Mouse (Mus musculus): Measurements from ENCODE around the gene Gm4450. TPM values are rescaled to one million over a fixed set of nuclear protein-coding genes. Genes with fewer than 3 reads are reported as not detected.
"Not testable (repeated sequence)": the region's sequence is repeated elsewhere in the genome, so short reads cannot be mapped to it uniquely, and the experiment has no call there.

The Gm4450 gene
- polyA plus RNA-seq (2016; fragmentation: Nextera tagmentation; extraction: Ambion mirVana) = not detected in 2 replicates

GRCm38 (mm10) chr3:98457026-98457425 is at the start of gene Gm4450:
Gene Gm4450, minus strand, starts transcription at chr3:98457126.
- H3K9ac ChIP-seq; H3K27me3 ChIP-seq (replicated peaks); H3K4me2 ChIP-seq; ATAC-seq; H3K4me3 ChIP-seq; H3K9me3 ChIP-seq (replicated peaks); H3K27ac ChIP-seq; H3K4me1 ChIP-seq; H3K36me3 ChIP-seq: not testable (repeated sequence)
- no CpG with 5 or more reads among the region's 1 CpGs for WGBS (ENCODE audit: insufficient replicate concordance)

GRCm38 (mm10) chr3:98497401-98497800 is 40.5 kb upstream of the Gm4450 start:
- H3K9ac ChIP-seq; H3K4me3 ChIP-seq; H3K9me3 ChIP-seq (replicated peaks); H3K27ac ChIP-seq; H3K4me1 ChIP-seq; H3K36me3 ChIP-seq; ATAC-seq; H3K27me3 ChIP-seq (replicated peaks); H3K4me2 ChIP-seq: not testable (repeated sequence)

GRCm38 (mm10) chr3:98496762-98497161 is 39.8 kb upstream of the Gm4450 start:
- 0 out of 2 replicates have a peak, but pooled peaks have one; percentile 30 for ATAC-seq
- not testable (repeated sequence) for H3K9ac ChIP-seq; H3K27ac ChIP-seq; H3K9me3 ChIP-seq (replicated peaks); H3K4me3 ChIP-seq; H3K36me3 ChIP-seq; H3K4me1 ChIP-seq; H3K4me2 ChIP-seq; H3K27me3 ChIP-seq (replicated peaks)
- no CpG with 5 or more reads among the region's 2 CpGs for WGBS (ENCODE audit: insufficient replicate concordance)

GRCm38 (mm10) chr3:98495055-98495454 is 38.1 kb upstream of the Gm4450 start:
- H3K4me2 ChIP-seq; H3K36me3 ChIP-seq; H3K9me3 ChIP-seq (replicated peaks); H3K27me3 ChIP-seq (replicated peaks); H3K9ac ChIP-seq; H3K4me3 ChIP-seq; H3K27ac ChIP-seq; H3K4me1 ChIP-seq; ATAC-seq: not testable (repeated sequence)

- H3K9ac ChIP-seq; H3K4me3 ChIP-seq; H3K27ac ChIP-seq; H3K4me1 ChIP-seq; H3K27me3 ChIP-seq (replicated peaks); H3K36me3 ChIP-seq; ATAC-seq; H3K9me3 ChIP-seq (replicated peaks); H3K4me2 ChIP-seq: not testable (repeated sequence)
Observed at GRCm38 (mm10) chr3:98494184-98494583, 37.3 kb upstream of the Gm4450 start.

- not testable (repeated sequence) for H3K27ac ChIP-seq; H3K9me3 ChIP-seq (replicated peaks); ATAC-seq; H3K4me1 ChIP-seq; H3K4me2 ChIP-seq; H3K9ac ChIP-seq; H3K27me3 ChIP-seq (replicated peaks); H3K36me3 ChIP-seq; H3K4me3 ChIP-seq
Observed at GRCm38 (mm10) chr3:98471499-98471898, 14.6 kb upstream of the Gm4450 start.

GRCm38 (mm10) chr3:98471057-98471456 is 14.1 kb upstream of the Gm4450 start:
- H3K27ac ChIP-seq; ATAC-seq; H3K4me2 ChIP-seq; H3K36me3 ChIP-seq; H3K27me3 ChIP-seq (replicated peaks); H3K4me3 ChIP-seq; H3K4me1 ChIP-seq; H3K9ac ChIP-seq; H3K9me3 ChIP-seq (replicated peaks): not testable (repeated sequence)
- WGBS (ENCODE audit: insufficient replicate concordance) = no CpG with 5 or more reads among the region's 1 CpGs

- H3K27me3 ChIP-seq (replicated peaks); H3K4me3 ChIP-seq; H3K9ac ChIP-seq; H3K9me3 ChIP-seq (replicated peaks); H3K4me1 ChIP-seq; H3K4me2 ChIP-seq; ATAC-seq; H3K27ac ChIP-seq; H3K36me3 ChIP-seq: not testable (repeated sequence)
- 55% methylated on average over 1 of the region's 2 CpGs for WGBS (ENCODE audit: insufficient replicate concordance)
Observed at GRCm38 (mm10) chr3:98469323-98469722, 12.4 kb upstream of the Gm4450 start.

GRCm38 (mm10) chr3:98453786-98454185 is 3.1 kb downstream of the Gm4450 start:
- ATAC-seq = peak; percentile 55; the same call in 1 of the 2 replicates
- not testable (repeated sequence) for H3K27ac ChIP-seq; H3K4me1 ChIP-seq; H3K4me2 ChIP-seq; H3K4me3 ChIP-seq; H3K9ac ChIP-seq; H3K36me3 ChIP-seq; H3K9me3 ChIP-seq (replicated peaks); H3K27me3 ChIP-seq (replicated peaks)
- WGBS (ENCODE audit: insufficient replicate concordance) = 69% methylated on average over 5 of the region's 5 CpGs

- H3K9me3 ChIP-seq (replicated peaks); H3K9ac ChIP-seq; H3K36me3 ChIP-seq; H3K27me3 ChIP-seq (replicated peaks); H3K4me1 ChIP-seq; H3K4me3 ChIP-seq; ATAC-seq; H3K27ac ChIP-seq; H3K4me2 ChIP-seq: not testable (repeated sequence)
- WGBS (ENCODE audit: insufficient replicate concordance) = 41% methylated on average over 1 of the region's 1 CpGs
Observed at GRCm38 (mm10) chr3:98443924-98444323, 13.0 kb downstream of the Gm4450 start.

GRCm38 (mm10) chr3:98443149-98443779 is 13.7 kb downstream of the Gm4450 start:
- not testable (repeated sequence) for ATAC-seq; H3K9ac ChIP-seq; H3K4me1 ChIP-seq; H3K27ac ChIP-seq; H3K4me2 ChIP-seq; H3K4me3 ChIP-seq; H3K27me3 ChIP-seq (replicated peaks); H3K36me3 ChIP-seq; H3K9me3 ChIP-seq (replicated peaks)
- WGBS (ENCODE audit: insufficient replicate concordance) = 7% methylated on average over 3 of the region's 3 CpGs

GRCm38 (mm10) chr3:98442245-98442644 is 14.7 kb downstream of the Gm4450 start:
- H3K27ac ChIP-seq; H3K27me3 ChIP-seq (replicated peaks); H3K4me3 ChIP-seq; ATAC-seq; H3K9ac ChIP-seq; H3K9me3 ChIP-seq (replicated peaks); H3K36me3 ChIP-seq; H3K4me1 ChIP-seq; H3K4me2 ChIP-seq: not testable (repeated sequence)
- WGBS (ENCODE audit: insufficient replicate concordance) = 35% methylated on average over 3 of the region's 3 CpGs

- no peaks in the 10 kb centered on the region for H3K9me3 ChIP-seq (replicated peaks)
- 57% methylated on average over 1 of the region's 1 CpGs for WGBS (ENCODE audit: insufficient replicate concordance)
- no peak overlapping the region for H3K4me3 ChIP-seq
- H3K27me3 ChIP-seq (replicated peaks) = peaks cover under 1% of the 10 kb centered on the region
- H3K9ac ChIP-seq = no peak overlapping the region
- no peaks in the 10 kb centered on the region for H3K36me3 ChIP-seq
- ATAC-seq = no peak
- H3K4me2 ChIP-seq = no peak overlapping the region
- H3K4me1 ChIP-seq = no peaks in the 10 kb centered on the region
- H3K27ac ChIP-seq = no peak overlapping the region
Observed at GRCm38 (mm10) chr3:98435030-98435429, 21.9 kb downstream of the Gm4450 start.
